Mouse (Mus musculus): ENCODE results near the gene Olfr92. TPM values are rescaled to one million over a fixed set of nuclear protein-coding genes. Genes with fewer than 3 reads are reported as not detected.
"Not testable (repeated sequence)": the region's sequence is repeated elsewhere in the genome, so short reads cannot be mapped to it uniquely, and the experiment has no call there.

The Olfr92 gene
- polyA plus RNA-seq (2015; fragmentation: Nextera tagmentation; extraction: Ambion mirVana): not detected in 2 replicates

GRCm38 (mm10) chr17:37119988-37120387 is at the start of gene Olfr92:
TSS of gene Olfr92 (minus strand) at chr17:37120088.
- H3K4me1 ChIP-seq: no peaks in the 10 kb centered on the region
- no peak within 1 kb of the TSS for H3K4me3 ChIP-seq
- no peaks in the 10 kb centered on the region for H3K27me3 ChIP-seq (replicated peaks)
- no peak for ATAC-seq (ENCODE audit: extremely low read depth, insufficient number of reproducible peaks, low FRiP score, low TSS enrichment)
- 74% methylated on average over 2 of the region's 2 CpGs for WGBS
- H3K27ac ChIP-seq (replicated peaks): no peak within 1 kb of the TSS
- no peaks in the 10 kb centered on the region for H3K9me3 ChIP-seq
- no peak within 1 kb of the TSS for H3K9ac ChIP-seq
- no peak within 1 kb of the TSS for H3K4me2 ChIP-seq
- H3K36me3 ChIP-seq: no peaks in the 10 kb centered on the region

- ATAC-seq (ENCODE audit: extremely low read depth, insufficient number of reproducible peaks, low FRiP score, low TSS enrichment): no peak
- Histone ChIP-seq H3K36me3 (no peaks in the 10 kb centered on the region), H3K27ac (replicated peaks) (no peak within 1 kb of the TSS), H3K4me1 (no peaks in the 10 kb centered on the region), H3K9me3 (no peaks in the 10 kb centered on the region), H3K4me3 (no peak within 1 kb of the TSS), H3K4me2 (no peak within 1 kb of the TSS), H3K9ac (no peak within 1 kb of the TSS), H3K27me3 (replicated peaks) (no peaks in the 10 kb centered on the region)
Observed at GRCm38 (mm10) chr17:37161394-37161793, 41.5 kb upstream of the Olfr92 start, which contains the start of gene Olfr93. TSS of gene Olfr93 (minus strand) at chr17:37161494.

DNA sequence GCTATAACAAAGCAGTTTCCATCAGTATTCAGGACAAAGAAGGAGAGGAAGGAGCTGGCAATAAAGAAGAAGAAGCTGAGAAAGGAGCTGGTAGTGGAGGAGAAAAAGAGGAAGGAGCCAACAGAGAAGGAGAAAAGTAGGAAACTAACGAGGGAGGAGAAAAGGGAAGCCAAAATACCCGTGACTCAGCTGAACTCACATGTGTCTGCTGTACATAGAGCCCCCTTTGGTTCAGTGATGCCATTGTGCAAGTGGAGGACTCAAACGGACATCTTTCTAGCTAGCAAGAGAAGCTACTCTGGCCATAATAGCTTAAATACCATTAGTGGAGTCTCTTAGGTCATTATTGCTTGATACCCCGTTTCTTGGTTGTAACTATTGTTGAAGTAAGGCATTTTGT is 11.5 kb upstream of the Olfr92 start:
- not testable (repeated sequence) for H3K4me2 ChIP-seq; H3K27ac ChIP-seq (replicated peaks); H3K27me3 ChIP-seq (replicated peaks); H3K4me3 ChIP-seq; H3K9ac ChIP-seq; H3K9me3 ChIP-seq; H3K4me1 ChIP-seq; H3K36me3 ChIP-seq; ATAC-seq (ENCODE audit: extremely low read depth, insufficient number of reproducible peaks, low FRiP score, low TSS enrichment)
- 65% methylated on average over 4 of the region's 4 CpGs for WGBS

- Histone ChIP-seq H3K27me3 (replicated peaks) (no peaks in the 10 kb centered on the region), H3K9ac (no peak within 1 kb of the TSS), H3K4me3 (no peak within 1 kb of the TSS), H3K4me1 (no peaks in the 10 kb centered on the region), H3K4me2 (no peak within 1 kb of the TSS), H3K9me3 (no peaks in the 10 kb centered on the region), H3K27ac (replicated peaks) (no peak within 1 kb of the TSS), H3K36me3 (no peaks in the 10 kb centered on the region)
- ATAC-seq (ENCODE audit: extremely low read depth, insufficient number of reproducible peaks, low FRiP score, low TSS enrichment): no peak
- WGBS: 74% methylated on average over 1 of the region's 1 CpGs
Observed at GRCm38 (mm10) chr17:37098178-37098577, 21.7 kb downstream of the Olfr92 start, which contains the start of gene Olfr91. TSS of gene Olfr91 (minus strand) at chr17:37098278.

GRCm38 (mm10) chr17:37093289-37093688 is 26.6 kb downstream of the Olfr92 start:
- H3K27me3 ChIP-seq (replicated peaks): no peaks in the 10 kb centered on the region
- H3K36me3 ChIP-seq: no peaks in the 10 kb centered on the region
- H3K9me3 ChIP-seq: no peaks in the 10 kb centered on the region
- ATAC-seq (ENCODE audit: extremely low read depth, insufficient number of reproducible peaks, low FRiP score, low TSS enrichment): no peak
- no peak overlapping the region for H3K9ac ChIP-seq
- no peak overlapping the region for H3K27ac ChIP-seq (replicated peaks)
- no peak overlapping the region for H3K4me2 ChIP-seq
- no peaks in the 10 kb centered on the region for H3K4me1 ChIP-seq
- 64% methylated on average over 5 of the region's 5 CpGs for WGBS
- no peak overlapping the region for H3K4me3 ChIP-seq

DNA sequence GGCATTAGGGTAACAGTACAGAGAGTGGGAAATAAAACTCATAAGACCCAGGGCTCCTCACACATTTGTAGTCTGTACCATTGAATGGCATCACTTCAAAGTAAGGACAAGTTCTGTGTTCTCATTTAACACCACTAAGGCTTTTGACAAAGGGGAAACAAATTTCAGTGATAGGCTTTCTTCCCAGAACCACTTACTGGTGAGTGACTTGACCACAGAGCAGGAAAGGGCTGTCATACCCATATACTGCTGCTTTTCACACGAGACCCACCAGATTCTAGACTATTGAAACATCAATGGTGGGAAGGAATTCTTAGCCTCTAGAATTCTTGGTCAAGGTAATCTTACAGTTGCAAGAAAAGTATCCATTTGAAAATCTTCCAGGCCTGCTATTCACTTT is 27.7 kb downstream of the Olfr92 start:
- no peaks in the 10 kb centered on the region for H3K9me3 ChIP-seq
- ATAC-seq (ENCODE audit: extremely low read depth, insufficient number of reproducible peaks, low FRiP score, low TSS enrichment): no peak
- no peaks in the 10 kb centered on the region for H3K36me3 ChIP-seq
- H3K27me3 ChIP-seq (replicated peaks): no peaks in the 10 kb centered on the region
- WGBS: 67% methylated on average over 1 of the region's 1 CpGs
- no peak overlapping the region for H3K9ac ChIP-seq
- no peak overlapping the region for H3K27ac ChIP-seq (replicated peaks)
- H3K4me1 ChIP-seq: no peaks in the 10 kb centered on the region
- no peak overlapping the region for H3K4me2 ChIP-seq
- H3K4me3 ChIP-seq: no peak overlapping the region

- Histone ChIP-seq H3K4me3 (no peak within 1 kb of the TSS), H3K9me3 (no peaks in the 10 kb centered on the region), H3K36me3 (no peaks in the 10 kb centered on the region), H3K9ac (no peak within 1 kb of the TSS), H3K4me1 (no peaks in the 10 kb centered on the region), H3K27me3 (replicated peaks) (no peaks in the 10 kb centered on the region), H3K27ac (replicated peaks) (no peak within 1 kb of the TSS), H3K4me2 (no peak within 1 kb of the TSS)
- ATAC-seq (ENCODE audit: extremely low read depth, insufficient number of reproducible peaks, low FRiP score, low TSS enrichment): no peak
Observed at GRCm38 (mm10) chr17:37088399-37088798, 31.5 kb downstream of the Olfr92 start, which contains the start of gene Olfr90. TSS of gene Olfr90 (minus strand) at chr17:37088499.

DNA sequence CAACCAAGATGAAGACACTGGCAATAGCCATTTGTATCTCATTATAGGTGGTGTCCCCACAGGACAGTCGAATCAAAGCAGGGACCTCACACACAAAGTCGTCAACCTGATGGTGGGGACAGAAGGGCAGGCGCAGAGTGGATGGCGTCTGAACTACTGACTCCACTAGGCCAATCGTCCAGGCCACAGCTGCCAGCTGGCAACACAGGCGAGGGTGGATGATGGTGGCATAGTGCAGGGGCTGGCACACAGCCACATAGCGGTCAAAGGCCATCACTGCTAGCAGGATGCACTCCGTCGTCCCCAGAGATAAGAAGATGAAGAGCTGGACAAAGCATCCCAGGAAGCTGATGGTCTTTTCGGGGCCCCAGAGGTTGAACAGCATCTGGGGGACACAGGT is 34.3 kb downstream of the Olfr92 start:
- Histone ChIP-seq H3K4me3 (no peak overlapping the region), H3K9ac (no peak overlapping the region), H3K36me3 (no peaks in the 10 kb centered on the region), H3K27ac (replicated peaks) (no peak overlapping the region), H3K9me3 (no peaks in the 10 kb centered on the region), H3K27me3 (replicated peaks) (no peaks in the 10 kb centered on the region), H3K4me1 (no peaks in the 10 kb centered on the region), H3K4me2 (no peak overlapping the region)
- ATAC-seq (ENCODE audit: extremely low read depth, insufficient number of reproducible peaks, low FRiP score, low TSS enrichment): no peak
- WGBS: 59% methylated on average over 10 of the region's 10 CpGs

GRCm38 (mm10) chr17:37084632-37085031 is 35.3 kb downstream of the Olfr92 start:
- H3K9ac ChIP-seq: no peak overlapping the region
- WGBS: 55% methylated on average over 5 of the region's 5 CpGs
- H3K4me3 ChIP-seq: no peak overlapping the region
- H3K27me3 ChIP-seq (replicated peaks): no peaks in the 10 kb centered on the region
- ATAC-seq (ENCODE audit: extremely low read depth, insufficient number of reproducible peaks, low FRiP score, low TSS enrichment): no peak
- no peaks in the 10 kb centered on the region for H3K36me3 ChIP-seq
- H3K27ac ChIP-seq (replicated peaks): no peak overlapping the region
- peaks cover 6% of the 10 kb centered on the region for H3K4me1 ChIP-seq
- no peak overlapping the region for H3K4me2 ChIP-seq
- H3K9me3 ChIP-seq: no peaks in the 10 kb centered on the region

DNA sequence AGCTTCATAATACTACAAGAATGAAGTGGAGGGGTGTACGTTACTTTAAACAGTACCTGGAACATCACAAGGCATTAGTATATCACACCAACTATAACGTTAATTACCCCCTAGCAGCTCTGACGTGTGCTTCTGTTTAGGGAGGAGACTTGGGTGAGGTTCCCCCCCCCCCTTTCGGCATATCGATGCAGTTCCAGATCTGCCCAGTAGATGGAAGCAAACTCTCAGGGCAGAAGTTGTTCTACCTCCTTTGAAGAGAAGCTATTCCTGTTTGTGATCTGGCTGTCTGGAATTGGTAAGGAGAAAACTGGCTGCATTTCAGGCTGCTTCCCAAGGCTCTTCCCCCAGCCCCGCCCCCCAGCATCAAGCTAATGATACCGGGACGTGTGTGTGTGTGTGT is 36.6 kb downstream of the Olfr92 start:
- no peaks in the 10 kb centered on the region for H3K9me3 ChIP-seq
- 1% methylated on average over 8 of the region's 8 CpGs for WGBS
- no peak overlapping the region for H3K4me3 ChIP-seq
- H3K4me2 ChIP-seq: no peak overlapping the region; the same call in 1 of the 2 replicates
- ATAC-seq (ENCODE audit: extremely low read depth, insufficient number of reproducible peaks, low FRiP score, low TSS enrichment): peak; percentile 19
- H3K9ac ChIP-seq: no peak overlapping the region
- peaks cover 6% of the 10 kb centered on the region for H3K4me1 ChIP-seq
- no peak overlapping the region for H3K27ac ChIP-seq (replicated peaks)
- H3K36me3 ChIP-seq: no peaks in the 10 kb centered on the region
- H3K27me3 ChIP-seq (replicated peaks): no peaks in the 10 kb centered on the region

DNA sequence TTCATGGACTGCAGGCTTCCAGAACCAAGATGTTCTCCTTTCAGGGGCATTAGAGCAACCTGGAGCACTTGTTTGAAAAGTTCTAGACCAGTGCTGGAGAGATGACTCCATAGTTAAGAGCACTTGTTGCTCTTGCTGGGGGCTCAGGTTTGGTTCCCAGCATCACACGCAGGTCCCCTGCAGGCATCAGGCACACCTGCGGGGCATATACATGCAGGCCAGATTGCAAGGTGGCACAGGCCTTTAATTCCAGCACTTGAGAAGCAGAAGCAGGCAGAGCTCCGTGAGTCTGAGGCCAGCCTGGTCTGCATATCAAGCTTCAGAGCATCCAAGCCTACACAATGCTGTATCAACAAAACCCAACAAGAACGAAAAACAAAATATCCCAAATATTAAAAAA is 38.2 kb downstream of the Olfr92 start:
- WGBS: 82% methylated on average over 4 of the region's 4 CpGs
- Histone ChIP-seq H3K4me1 (peaks cover 6% of the 10 kb centered on the region), H3K27me3 (replicated peaks) (no peaks in the 10 kb centered on the region), H3K36me3 (no peaks in the 10 kb centered on the region), H3K9me3 (no peaks in the 10 kb centered on the region), H3K27ac (replicated peaks) (no peak overlapping the region), H3K4me2 (no peak overlapping the region), H3K4me3 (no peak overlapping the region), H3K9ac (no peak overlapping the region)
- no peak for ATAC-seq (ENCODE audit: extremely low read depth, insufficient number of reproducible peaks, low FRiP score, low TSS enrichment)

DNA sequence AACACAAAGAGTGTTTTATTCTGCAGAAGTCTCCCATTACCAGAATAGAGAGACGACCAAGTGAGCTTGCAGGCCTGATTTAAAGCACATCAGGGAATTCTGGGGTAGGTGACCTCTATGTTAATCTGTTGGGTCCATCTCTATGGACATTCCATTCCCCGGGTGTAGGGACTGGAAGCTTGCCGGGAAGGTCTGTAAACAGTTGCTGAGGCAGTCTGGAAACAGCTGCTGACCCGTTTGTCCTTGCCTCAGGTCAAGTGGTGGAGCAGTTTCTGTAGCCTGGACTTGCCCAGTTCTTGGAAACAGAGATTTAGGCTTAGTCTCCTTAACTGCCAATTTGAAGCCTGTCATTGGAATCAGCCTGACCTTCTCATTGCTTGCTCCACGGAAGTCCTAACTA is 39.8 kb downstream of the Olfr92 start:
- 11% methylated on average over 5 of the region's 5 CpGs for WGBS
- Histone ChIP-seq H3K9me3 (no peaks in the 10 kb centered on the region), H3K4me3 (no peak overlapping the region), H3K9ac (no peak overlapping the region), H3K4me2 (no peak overlapping the region), H3K36me3 (peaks cover 1% of the 10 kb centered on the region), H3K27me3 (replicated peaks) (no peaks in the 10 kb centered on the region), H3K4me1 (peaks cover 6% of the 10 kb centered on the region), H3K27ac (replicated peaks) (no peak overlapping the region)
- ATAC-seq (ENCODE audit: extremely low read depth, insufficient number of reproducible peaks, low FRiP score, low TSS enrichment): no peak

Data from heart, embryonic 13.5 days (tissue).